Mouse (Mus musculus): ENCODE measurements at regions not wholly inside any gene's neighbourhood (a gene's known extent, or its start where the extent isn't known, plus 50 kb on each side); places are given as distances from the start of the nearest gene placed in this dataset.
A peak's percentile ranks its signal among the peaks of the same experiment; 100 is the strongest.
"Not testable (repeated sequence)": the region's sequence is repeated elsewhere in the genome, so short reads cannot be mapped to it uniquely, and the experiment has no call there.

DNA sequence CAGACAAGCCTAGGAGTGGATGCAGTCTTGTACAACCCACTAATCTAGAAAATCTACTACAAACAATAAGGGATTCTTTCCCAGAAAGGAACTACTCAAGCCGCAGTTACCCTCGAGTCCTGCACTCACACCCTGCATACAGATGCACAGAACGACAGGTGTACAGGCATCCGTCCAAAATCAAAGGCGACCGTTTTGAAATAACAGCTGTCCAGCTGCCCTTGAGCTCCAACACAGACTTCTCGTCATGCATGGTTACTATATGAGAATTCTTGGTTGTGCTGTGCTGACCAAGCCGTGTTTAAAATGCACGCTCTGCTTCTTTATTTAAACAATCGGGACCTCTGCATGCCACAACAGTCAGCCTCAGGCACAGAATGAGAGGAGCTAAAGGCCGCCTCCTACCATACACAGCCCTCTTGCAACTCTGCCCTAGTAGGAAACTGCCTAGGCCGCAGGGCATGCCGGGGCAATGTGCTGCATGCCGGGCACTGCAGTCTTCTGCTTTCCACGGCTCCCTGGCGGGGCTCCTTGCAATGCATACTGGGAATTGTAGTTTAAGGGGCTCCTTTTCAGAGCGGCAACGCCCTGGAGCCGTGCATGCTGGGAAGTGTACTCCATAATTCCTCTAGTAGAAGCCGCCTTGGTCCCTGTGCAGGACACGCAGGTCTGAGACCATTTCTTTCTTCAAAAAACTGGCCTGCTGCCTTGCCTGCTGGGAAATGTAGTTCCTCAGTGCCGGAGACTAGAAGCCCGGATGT, 237.4 kb upstream of the Myt1l start:
- DNase-seq: peak; percentile 97

DNA sequence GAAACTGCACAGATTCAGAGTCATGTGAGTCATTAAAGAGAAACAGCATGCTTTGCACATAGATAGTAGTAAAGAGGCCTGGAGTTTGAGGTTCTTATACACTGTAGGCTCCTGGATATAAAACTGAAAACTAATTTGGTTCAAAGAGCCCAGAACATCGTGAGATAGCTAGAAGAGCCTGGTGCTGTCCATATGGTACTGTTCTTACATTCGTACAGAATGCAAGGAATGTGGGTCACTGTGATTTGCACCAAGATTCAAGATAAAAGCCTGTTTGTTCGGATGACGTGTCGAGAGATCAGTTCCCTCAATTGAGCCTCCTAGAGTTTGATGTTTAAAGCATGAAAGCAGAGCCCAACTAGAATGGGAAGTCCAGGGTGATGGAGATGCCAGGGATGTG, 230.2 kb upstream of the Myt1l start:
- no peak for DNase-seq

DNA sequence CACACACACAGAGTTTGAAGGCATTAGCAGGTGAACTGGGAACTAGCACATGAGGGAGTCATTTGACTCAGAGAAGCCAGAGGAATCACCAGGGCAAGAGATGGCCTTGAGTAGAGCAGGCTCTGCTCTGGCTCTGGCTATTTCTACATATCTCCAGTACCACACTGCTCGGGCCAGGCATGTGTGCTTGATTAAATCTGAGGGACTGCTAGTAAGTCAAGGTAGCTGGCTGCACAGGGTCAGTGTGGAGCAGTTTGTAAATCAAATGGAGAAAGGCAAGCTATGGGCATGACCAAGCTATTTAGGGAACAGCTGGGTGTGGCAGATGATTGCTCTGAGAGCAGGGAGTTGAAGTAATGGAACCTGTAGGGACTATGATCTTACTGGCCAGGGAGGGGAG, 212.5 kb upstream of the Myt1l start:
- no peak for DNase-seq

DNA sequence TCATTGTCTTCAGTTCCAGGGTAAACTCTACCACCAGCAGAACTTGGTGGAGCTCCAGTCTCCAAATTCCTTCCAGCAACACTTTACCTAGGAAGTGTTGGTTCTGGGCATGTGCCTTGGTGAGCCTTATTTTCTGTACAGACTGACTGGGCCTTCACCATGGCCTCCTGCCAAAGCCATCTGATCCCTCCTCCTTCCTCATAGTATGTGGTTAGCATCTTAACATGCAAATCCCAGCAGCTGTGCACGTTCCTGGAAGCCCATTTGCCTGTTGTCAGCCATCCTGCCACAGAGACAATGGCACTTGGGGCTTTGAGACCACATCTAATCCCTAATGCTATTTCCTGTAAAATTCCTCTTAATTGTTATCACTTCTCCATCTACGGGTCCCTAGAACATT, 206.7 kb upstream of the Myt1l start:
- DNase-seq: no peak

DNA sequence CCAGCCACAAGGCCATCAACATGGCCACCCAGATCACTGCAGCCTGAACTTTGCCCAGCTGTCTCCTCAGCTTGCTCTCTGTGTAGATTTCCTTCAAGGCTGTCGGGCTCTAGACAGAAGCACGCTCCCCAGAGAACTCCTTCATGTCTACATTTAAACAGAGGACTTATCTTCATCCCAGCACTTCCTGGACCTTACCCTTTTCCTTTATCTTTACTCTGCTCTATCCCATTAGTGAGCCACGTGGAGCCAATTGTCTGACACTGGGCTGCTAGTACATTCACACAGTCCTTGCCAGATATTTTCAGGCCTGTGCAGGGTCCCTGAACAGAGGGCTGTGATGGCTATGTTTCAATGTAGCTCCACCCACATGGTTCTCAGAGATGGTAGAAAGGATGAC, 204.7 kb upstream of the Myt1l start:
- DNase-seq: no peak

DNA sequence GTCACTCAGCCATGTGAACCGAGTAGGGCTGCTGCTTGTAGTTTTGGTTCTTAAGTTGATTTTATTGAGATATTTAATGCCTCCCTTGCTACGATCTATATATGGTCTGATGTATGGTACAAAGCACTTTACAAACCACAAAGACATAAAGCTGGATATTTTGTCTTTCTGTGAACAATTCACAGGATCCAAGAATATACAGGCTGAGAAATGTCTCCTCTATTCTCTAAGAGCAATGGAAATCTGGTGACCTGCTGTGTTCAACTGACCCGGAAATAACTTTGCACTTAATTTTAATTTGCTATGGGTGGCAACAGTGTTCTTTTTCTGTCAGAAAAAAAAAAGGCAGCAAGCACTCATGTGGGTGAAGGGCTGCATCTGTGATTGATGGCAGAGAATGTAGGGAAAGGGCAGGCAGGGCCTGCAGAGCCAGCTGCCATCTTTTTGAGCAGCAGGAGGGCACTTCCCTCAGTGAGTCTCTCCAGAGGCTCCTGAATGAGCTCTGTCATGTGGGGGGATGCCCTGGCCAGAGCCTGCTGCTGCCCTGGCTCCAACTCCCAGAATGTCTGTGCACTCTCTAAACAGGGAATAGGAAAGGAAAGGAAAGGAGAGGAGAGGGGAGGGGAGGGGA, 192.2 kb upstream of the Myt1l start:
- DNase-seq: no peak

DNA sequence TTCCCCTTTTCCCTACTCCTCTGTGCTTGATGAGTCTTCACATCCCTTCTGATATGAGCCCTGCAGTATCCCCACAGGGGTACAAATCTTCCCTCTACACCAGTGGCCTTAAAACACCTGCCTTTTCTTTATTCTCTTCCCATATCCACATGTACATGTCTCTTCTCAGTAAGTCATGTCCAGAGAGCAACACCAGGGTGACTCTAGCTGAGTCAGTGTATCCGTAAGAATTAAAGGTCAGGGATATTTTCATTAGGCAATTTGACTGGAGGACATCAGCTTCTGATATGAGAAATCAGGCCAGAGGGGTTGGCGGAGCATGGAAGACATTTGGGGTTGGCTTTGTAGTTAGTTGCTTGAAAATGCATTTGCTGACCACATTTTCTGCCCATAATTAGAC, 190.8 kb upstream of the Myt1l start:
- no peak for DNase-seq

DNA sequence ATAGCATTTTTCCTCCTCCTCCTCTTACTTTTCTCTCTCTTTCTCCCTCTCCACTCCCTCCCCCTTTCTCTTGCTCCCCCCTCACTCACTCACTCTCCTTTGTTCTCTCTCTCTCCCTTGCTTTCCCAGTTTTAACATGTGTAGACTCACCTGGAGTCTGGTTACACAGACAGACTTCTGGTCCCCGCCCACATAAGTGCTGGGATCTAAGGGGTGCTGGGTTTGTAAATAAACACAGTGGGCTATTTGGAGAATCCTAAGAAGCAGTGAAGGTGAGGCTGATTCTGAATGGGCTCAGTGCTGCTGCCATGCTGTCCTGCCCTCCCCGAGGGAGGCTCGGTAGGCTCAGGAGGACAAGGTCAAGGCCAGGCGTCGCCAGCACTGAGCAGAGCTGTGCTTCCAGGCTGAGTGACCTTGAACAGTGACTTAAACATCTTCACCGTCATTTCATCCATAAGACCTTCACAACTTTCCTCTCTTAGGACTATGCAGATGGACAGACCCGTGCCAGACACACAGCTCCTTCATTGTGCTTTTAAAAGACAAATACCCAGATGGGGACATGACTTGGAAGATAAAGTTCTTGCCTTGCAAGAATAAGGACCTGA, 186.7 kb upstream of the Myt1l start:
- DNase-seq: no peak

DNA sequence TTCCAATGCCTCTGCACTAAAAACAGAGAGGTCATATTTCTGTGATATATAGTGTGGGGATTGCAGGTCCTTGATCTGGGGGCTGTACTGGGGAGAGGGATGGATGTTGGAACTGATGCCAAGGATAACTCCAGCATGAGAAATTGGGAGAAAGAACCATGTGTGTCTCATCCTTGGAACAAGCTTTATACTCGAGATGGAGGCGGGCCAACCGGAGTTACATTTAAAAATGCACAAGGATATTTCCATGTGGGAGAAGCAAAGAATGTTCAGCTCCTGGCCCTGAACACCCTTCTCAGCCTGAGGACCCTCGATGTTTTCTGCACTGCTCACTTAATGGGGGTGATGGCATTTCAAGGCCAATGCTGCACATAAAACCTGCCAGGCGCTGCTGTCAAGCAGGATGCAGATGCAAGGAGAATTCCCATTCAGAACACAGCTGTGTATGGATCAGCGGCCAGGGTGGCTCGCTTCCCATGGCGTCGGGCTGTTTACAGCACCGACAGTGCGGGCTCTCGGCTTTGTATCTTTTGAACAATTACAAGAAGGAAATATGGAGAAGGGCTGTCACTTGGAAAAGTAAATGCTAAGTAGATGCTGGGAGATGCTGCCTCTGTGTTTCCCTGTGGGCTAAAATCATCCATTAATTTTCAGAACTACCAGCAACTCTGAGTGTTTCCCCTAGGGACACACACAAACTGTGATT, 184.9 kb upstream of the Myt1l start:
- DNase-seq: peak; percentile 29

DNA sequence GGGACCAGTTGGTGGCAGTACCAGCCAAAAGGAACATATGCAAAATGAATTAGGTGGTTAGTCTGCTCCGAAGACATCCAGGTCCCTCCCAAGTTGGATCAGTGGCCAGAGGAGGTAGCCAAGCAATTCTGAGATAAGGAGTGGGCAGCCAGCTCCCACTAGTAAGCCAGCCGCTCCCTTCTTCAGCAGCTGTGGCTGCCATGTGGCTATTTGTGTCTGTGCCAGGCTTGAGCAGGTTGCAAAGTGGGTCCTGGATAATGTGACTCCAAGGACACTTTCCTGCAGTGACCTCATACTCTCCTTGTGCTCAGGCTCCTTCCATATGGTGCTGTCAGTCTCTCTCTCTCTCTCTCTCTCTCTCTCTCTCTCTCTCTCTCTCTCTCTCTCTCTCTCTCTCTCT, 179.5 kb upstream of the Myt1l start:
- peak; percentile 37 for DNase-seq

DNA sequence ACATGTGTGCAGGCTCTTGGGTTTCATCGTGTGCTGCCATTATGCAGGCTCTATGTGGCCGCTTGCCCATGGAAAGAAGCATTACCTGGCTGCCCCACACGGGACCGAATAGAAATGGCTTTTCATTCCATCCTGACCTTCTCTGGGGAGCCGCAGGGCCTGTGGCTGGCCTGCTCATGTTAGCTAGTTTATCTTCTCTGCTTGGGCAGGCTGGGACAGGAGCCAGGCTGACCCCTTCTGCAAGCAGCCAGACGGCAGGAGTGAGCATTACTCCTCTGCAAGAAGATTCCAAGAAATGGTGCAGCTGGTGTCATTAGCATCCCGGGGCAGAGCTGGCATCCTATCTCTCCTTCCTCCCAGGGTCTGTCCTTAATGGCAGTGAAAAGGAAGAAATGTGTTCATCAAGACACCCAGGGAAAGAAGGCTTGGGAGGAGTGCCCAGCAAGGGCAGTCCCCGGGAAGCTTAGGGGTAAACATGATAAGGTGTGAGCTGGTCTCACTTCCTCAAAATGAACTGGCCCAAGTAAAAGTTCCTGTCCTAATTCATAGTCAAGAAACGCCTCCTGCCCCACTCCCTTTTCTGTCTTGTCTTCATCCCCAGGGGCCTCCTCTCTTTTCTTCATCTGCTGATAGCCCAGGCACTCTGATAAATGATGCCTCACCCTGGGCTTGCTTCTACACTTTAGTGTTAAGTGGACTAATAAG, 178.9 kb upstream of the Myt1l start:
- DNase-seq: no peak

DNA sequence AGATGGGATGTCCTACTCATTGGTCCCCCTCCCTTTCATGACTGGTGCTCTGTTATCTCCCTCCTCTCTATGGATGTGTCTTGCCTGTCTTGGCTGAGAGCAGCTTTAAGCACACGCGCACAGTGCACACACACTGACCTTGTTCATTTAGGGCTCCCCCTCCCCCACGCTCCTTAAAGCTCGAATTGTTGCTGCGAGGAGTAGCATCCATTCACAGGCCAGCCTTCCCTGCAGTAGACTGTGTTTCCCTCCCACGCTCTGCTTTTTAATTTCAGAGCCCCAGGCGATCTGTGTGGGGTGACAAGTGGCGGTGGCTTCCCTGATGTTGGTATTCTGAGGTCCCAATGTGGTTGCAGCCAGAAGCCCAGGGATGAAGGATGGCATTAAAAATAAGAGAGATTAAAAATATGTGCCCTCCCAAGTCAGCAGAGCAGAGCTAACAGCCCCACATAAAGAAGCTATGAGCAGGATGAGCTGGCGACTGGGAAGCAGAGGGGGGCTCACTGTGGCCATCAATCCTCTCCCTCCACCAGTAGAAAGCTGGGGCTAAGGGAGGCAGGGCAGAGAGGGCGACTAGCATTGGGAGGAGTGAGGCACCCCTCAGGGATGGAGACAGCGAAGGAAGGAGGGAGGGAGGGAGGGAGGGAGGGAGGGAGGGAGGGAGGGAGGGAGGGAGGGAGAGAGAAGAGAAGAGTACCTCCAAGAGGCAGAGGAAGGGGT, 174.2 kb upstream of the Myt1l start:
- DNase-seq: peak; percentile 36

DNA sequence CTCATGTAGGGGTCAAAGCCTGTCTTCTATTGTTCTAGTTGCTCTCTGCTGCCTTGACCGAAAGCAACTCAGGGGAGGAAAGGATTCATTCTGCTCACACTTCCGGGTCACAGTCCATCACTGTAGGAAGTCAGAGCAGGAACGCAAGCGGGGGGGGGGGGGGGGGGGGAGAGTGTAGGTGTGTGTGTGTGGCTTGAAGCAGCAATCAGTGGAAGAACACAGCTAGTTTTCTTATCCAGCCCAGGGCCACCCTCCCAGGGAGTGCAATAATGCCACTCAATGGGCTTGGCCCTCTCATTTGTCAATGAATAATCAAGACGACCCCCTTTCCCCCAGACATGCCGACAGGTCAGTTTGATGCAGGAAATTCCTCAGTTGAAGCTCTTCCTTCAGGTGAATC, 173.4 kb upstream of the Myt1l start:
- no peak for DNase-seq

DNA sequence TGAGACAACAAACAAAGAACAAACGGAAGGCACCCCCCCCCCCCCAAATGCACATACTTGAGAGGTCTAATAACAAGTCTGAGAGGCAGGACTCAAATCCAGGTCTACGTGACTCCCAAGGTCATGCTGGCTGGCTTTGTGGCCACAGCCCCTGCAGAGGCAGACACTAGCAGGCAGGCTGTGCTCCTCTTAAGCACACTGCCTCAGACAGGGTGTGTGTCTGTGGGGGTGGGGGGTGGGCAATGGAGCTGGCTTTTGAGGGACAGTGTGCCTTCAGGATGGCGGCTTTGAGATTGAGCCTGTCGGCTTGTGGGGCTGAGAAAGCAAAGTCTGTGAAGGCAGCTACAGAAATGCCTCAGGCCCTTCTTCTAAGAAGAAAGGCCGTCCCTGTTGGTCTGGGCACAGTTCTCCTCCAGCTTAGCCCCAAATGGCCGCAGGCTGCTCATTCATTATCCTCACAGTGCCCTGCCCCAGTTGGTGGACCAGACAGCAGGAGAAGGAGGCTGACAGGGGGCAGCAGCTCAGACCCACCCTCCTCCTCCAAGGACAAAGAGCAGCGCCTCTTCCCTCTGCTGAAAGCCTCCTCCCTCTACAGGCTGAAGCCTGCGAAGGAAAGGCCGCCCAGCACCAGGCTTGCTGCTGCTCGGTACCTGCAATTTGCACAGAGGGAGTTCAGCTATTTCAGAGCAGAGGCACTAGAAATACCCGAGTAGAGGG, 171.3 kb upstream of the Myt1l start:
- no peak for DNase-seq

DNA sequence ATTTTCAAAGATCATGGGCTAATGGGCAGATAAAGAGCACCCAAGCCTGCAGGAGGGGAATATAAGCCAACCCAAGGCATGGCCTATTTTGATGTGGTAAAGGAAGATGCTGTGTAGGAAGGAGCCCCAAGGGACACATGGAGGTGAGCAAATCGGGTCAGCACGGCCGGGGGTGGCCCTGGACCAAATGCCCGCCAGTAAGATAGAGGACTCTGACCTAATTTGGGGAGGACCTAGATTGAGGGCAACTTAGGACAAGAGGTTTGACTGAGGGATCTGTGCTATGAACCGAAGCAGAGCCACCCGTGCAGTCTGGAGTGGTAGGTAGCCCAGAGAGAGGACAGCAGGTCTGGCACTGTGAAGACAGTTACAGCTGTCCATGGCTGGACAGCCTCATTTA, 166.9 kb upstream of the Myt1l start:
- DNase-seq: no peak

DNA sequence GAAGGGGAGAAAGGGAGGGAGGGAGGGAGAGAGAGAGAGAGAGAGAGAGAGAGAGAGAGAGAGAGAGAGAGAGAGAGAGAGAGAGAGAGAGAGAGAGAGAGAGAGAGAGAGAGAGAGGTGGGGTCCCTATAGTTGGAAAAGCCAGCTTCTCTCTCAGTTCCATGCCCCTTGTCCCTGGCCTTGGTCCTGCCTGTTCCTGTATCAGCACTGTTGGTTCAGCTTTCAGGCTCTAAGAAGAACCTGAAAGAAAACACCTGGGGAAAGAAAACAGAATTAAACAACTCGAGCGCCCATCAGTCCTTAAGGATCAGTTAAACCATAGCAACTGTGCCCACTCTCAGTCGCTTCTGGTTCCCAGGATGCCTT, 160.5 kb upstream of the Myt1l start:
- DNase-seq: not testable (repeated sequence)

DNA sequence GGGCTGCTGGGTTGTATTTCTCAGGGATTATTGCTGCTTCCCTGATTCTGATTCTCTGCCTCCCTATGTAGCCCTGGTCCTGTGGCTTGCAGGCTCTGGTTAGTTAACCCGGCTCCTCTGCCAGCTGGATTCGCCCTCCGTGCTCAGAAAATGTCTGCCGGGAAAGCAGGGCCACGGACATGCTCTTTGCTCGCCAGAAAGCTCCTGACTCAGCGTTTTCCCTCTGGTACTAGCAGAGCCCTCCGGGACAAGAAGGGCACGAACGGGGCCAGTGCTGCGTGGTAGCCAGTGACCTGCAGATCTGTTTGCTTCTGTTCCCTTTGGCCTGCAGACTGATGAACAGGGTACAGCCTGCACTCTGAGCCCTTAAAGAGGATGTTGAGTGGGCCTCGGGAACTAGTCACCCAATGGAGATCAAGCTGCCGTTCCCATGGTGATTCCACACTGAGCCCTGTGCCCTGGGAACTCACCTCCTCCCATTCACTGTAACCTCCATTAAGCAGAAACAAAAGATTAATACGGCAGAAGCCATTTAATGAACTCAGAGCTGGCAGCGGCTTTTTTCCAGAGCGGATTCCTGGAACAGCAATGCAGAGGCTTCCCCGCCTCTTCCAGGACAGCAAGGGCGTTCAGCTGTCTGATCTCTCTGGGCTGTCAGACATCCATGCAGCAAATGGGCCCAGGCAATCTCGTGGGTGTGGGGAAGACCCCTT, 159.9 kb upstream of the Myt1l start:
- DNase-seq: peak; percentile 61

DNA sequence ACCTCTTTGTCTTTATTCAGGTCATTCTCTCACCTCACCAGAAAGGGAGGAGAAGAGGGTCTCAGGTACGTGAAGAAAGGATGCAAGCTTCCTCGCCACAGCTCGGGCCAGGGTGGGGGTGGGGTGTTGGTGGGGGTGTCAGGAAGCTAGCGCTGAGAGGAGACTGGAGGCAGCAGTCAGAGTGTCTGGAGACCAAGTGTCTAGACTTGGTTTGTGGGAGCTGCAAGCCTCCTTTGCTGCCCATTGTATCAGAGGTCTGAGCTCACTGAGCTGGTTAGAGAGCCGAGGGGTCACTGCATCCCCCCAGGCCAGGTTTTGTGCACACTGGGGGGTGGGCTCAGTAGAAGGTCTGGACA, 159.4 kb upstream of the Myt1l start:
- DNase-seq: no peak

DNA sequence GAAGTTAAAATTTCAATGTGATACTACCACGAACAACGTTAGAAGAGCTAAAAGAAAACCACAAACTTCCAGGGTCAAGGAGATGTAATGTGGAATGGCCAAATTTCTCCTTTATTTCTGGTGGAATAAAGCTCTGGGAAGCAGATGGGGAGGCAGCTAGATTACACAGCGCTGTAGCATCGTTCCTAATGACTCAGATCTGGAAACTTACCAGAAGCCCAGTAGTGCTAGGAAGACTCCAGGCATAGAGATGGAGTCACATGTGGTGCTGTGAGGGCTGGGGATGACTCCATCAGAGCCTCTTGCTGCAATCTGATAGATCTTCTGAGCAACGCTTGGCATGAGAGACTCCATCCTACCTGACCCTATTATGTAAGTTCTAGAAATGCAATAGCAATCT, 136.4 kb upstream of the Myt1l start:
- DNase-seq: peak; percentile 21

DNA sequence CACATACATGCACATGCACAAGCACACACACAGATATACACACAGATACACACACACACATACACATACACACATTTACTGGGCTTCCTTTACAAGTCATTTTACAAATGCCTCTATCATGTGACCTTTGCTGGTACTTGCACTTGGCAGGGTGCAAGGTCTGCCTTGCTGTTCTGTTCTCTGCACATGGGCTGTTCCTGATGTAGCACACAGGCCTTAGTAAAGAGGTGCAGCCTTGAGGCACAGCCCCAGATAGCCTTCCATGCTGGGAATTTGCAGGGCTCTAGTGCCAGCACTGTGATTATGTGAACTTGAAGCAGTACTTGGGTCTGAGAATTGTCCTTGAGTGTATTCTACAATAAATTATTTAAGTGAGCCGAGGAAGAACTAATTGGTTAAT, 133.9 kb upstream of the Myt1l start:
- no peak for DNase-seq

DNA sequence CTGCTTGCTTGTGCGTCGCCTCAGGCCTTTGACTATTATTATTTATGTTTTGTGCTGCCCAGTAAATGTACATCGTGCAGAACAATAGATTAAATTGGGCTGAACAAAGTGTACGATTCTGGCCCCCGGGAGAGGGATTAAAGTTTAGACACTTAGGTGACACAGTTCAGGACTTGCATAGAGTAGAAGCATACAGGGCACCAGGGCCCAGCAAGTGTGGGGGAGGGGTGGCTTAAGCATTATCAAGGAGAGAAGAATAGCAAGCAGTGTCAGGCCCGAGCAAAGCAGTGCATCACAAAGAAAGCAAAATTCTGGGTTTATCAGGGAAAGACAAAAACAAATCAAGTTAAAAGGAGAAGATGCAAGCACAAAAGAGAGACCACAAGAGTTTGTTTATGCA, 133.3 kb upstream of the Myt1l start:
- no peak for DNase-seq
